ENCODE assay signal across 8 mouse cellular contexts in the genomic region with DNA sequence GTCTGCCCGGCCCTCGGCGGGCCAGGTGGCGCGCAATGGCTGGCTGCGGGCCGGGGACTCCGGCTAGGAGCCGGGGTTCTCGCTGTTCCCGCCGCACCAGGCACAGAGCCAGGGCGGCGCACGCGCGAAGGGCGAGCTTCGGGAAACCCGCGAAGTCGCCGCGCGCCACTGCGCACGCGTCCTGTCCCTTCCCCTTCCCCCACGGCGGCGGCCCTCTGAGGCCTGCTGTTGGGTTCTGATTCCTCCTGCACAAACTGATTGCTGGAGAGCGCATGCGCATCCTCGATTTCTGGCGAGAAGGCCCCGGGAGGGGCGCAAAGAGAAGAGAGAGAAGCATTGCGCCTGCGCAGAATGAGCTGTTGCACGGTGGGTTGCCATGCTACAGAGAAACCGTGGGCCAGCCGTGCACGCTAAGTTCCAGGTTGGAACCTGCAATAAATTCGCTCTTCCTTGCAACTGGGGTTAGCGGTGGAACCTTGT. TPM values are rescaled to one million over a fixed set of nuclear protein-coding genes. Genes with fewer than 3 reads are reported as not detected.
DNase-seq lines count a peak whose midpoint lies in the region; ATAC-seq and TF ChIP-seq lines count a peak whose summit lies in the region.

No protein-coding gene starts in this region.

- no peaks in the 10 kb centered on the region for H3K9me3 ChIP-seq in CH12.LX (replicated peaks; ENCODE audit: low read length)
- no peaks in the 10 kb centered on the region for H3K9me3 ChIP-seq in forebrain, embryonic 12.5 days
- no peaks in the 10 kb centered on the region for H3K9me3 ChIP-seq in heart, postnatal 0 days (replicated peaks; ENCODE audit: control insufficient read depth, low read length)
- H3K9me3 ChIP-seq in liver, embryonic 16.5 days (replicated peaks; ENCODE audit: control insufficient read depth, low read length), result no peaks in the 10 kb centered on the region
- H3K9me3 ChIP-seq in neural tube, embryonic 13.5 days, result no peaks in the 10 kb centered on the region

- peak; percentile 100 for DNase-seq in CH12.LX (ENCODE audit: extremely low read depth)
- DNase-seq in c-Kit-positive CD71-positive TER-119-positive erythroid progenitor cells, embryonic 14.5 days (ENCODE audit: low spot score), result peak; percentile 99
- DNase-seq in heart, postnatal 0 days (ENCODE audit: low spot score), result peak; percentile 99
- peak; percentile 99 for DNase-seq in kidney, postnatal 4 days
- DNase-seq in testis, postnatal 10 days (ENCODE audit: low spot score), result peak; percentile 98

- peak overlapping the region; percentile 84 for H3K27ac ChIP-seq in CH12.LX (ENCODE audit: insufficient read depth, low read depth)
- peak overlapping the region; percentile 91 for H3K27ac ChIP-seq in forebrain, embryonic 12.5 days
- H3K27ac ChIP-seq in heart, postnatal 0 days (ENCODE audit: low read depth), result peak overlapping the region; percentile 92
- peak overlapping the region; percentile 97 for H3K27ac ChIP-seq in liver, embryonic 16.5 days (ENCODE audit: low read length)
- peak overlapping the region; percentile 93 for H3K27ac ChIP-seq in neural tube, embryonic 13.5 days (replicated peaks)

- peaks cover 4 to 32% of the 10 kb centered on the region in 2 experiments for H3K4me1 ChIP-seq in CH12.LX (ENCODE audit: control insufficient read depth in 1 of 2, insufficient read depth in 2 of 2)
- H3K4me1 ChIP-seq in forebrain, embryonic 12.5 days, result peaks cover 40% of the 10 kb centered on the region
- H3K4me1 ChIP-seq in heart, postnatal 0 days (ENCODE audit: control insufficient read depth, insufficient read depth), result peaks cover 28% of the 10 kb centered on the region
- H3K4me1 ChIP-seq in liver, embryonic 16.5 days (ENCODE audit: control insufficient read depth, low read depth, low read length), result peaks cover 37% of the 10 kb centered on the region
- peaks cover 49% of the 10 kb centered on the region for H3K4me1 ChIP-seq in neural tube, embryonic 13.5 days (replicated peaks)

- WGBS in forebrain, embryonic 12.5 days, result under 1% methylated on average over 45 of the region's 45 CpGs
- WGBS in heart, postnatal 0 days, result under 1% methylated on average over 45 of the region's 45 CpGs
- WGBS in liver, embryonic 16.5 days (ENCODE audit: insufficient replicate concordance), result under 1% methylated on average over 43 of the region's 45 CpGs
- under 1% methylated on average over 45 of the region's 45 CpGs for WGBS in neural tube, embryonic 13.5 days

- TF ChIP-seq RAD21 in CH12.LX (IDR thresholded peaks at IDR 0.05; ENCODE audit: low read depth, low read length), result no peak

- no peak for TF ChIP-seq CTCF in CH12.LX (conservative IDR thresholded peaks at IDR 0.05 in 1 of 2, IDR thresholded peaks at IDR 0.05 in 1 of 2; ENCODE audit: low read depth in 2 of 2, low read length in 2 of 2)
- no peak for TF ChIP-seq CTCF in heart, postnatal 0 days (IDR thresholded peaks at IDR 0.05; ENCODE audit: low read depth)

- peak overlapping the region; percentile 77 for H3K4me2 ChIP-seq in CH12.LX (ENCODE audit: insufficient read depth, low read depth, poor library complexity, severe bottlenecking)
- peak overlapping the region; percentile 89 for H3K4me2 ChIP-seq in forebrain, embryonic 12.5 days
- H3K4me2 ChIP-seq in heart, postnatal 0 days (ENCODE audit: low read depth, low read length), result peak overlapping the region; percentile 75
- peak overlapping the region; percentile 100 for H3K4me2 ChIP-seq in liver, embryonic 16.5 days (ENCODE audit: low read depth, low read length)
- peak overlapping the region; percentile 93 for H3K4me2 ChIP-seq in neural tube, embryonic 13.5 days

- peaks cover 12 to 33% of the 10 kb centered on the region in 2 experiments for H3K36me3 ChIP-seq in CH12.LX (replicated peaks in 1 of 2; ENCODE audit: control insufficient read depth in 1 of 2, insufficient read depth in 1 of 2, low read length in 1 of 2)
- peaks cover 30% of the 10 kb centered on the region for H3K36me3 ChIP-seq in forebrain, embryonic 12.5 days (replicated peaks)
- peaks cover 4% of the 10 kb centered on the region; the same call in 1 of the 2 replicates for H3K36me3 ChIP-seq in heart, postnatal 0 days (replicated peaks; ENCODE audit: control insufficient read depth, insufficient read depth, low read length)
- H3K36me3 ChIP-seq in liver, embryonic 16.5 days (ENCODE audit: control insufficient read depth, insufficient read depth), result peaks cover 3% of the 10 kb centered on the region
- peaks cover 15% of the 10 kb centered on the region for H3K36me3 ChIP-seq in neural tube, embryonic 13.5 days

- peak overlapping the region; percentile 62 for H3K9ac ChIP-seq in CH12.LX (ENCODE audit: insufficient read depth, low read depth)
- H3K9ac ChIP-seq in forebrain, embryonic 12.5 days, result peak overlapping the region; percentile 73
- H3K9ac ChIP-seq in heart, postnatal 0 days (replicated peaks; ENCODE audit: low read depth, low read length), result peak overlapping the region; percentile 53
- peak overlapping the region; percentile 90 for H3K9ac ChIP-seq in liver, embryonic 16.5 days (ENCODE audit: low read depth, low read length)
- peak overlapping the region; percentile 81 for H3K9ac ChIP-seq in neural tube, embryonic 13.5 days

- in situ Hi-C loops in CH12.LX (cut with MboI; ENCODE audit: low pct_ligation_motif_present, low pct_unique_long_range_greater_than_20kb, low sequenced_read_pairs), result no loop called here

- TF ChIP-seq POLR2A in CH12.LX (IDR thresholded peaks at IDR 0.05; ENCODE audit: low read depth, low read length), result peak; percentile 68

- peak; percentile 93 for ATAC-seq in forebrain, embryonic 12.5 days (ENCODE audit: low FRiP score)
- ATAC-seq in heart, postnatal 0 days (ENCODE audit: insufficient read depth, low read depth), result peak; percentile 88
- ATAC-seq in liver, embryonic 16.5 days (ENCODE audit: low read depth), result peak; percentile 85
- ATAC-seq in neural tube, embryonic 13.5 days (ENCODE audit: low read depth), result peak; percentile 90

- dilution Hi-C loops in CH12.LX (cut with MboI; ENCODE audit: extremely low pct_ligation_motif_present, extremely low pct_unique_long_range_greater_than_20kb, low sequenced_read_pairs), result no loop called here

- no peaks in the 10 kb centered on the region for H3K27me3 ChIP-seq in CH12.LX (replicated peaks)
- no peaks in the 10 kb centered on the region for H3K27me3 ChIP-seq in forebrain, embryonic 12.5 days
- H3K27me3 ChIP-seq in heart, postnatal 0 days (ENCODE audit: control insufficient read depth, insufficient read depth, low read length), result no peaks in the 10 kb centered on the region
- no peaks in the 10 kb centered on the region for H3K27me3 ChIP-seq in liver, embryonic 16.5 days (ENCODE audit: control insufficient read depth, insufficient read depth, low read depth, low read length)
- no peaks in the 10 kb centered on the region for H3K27me3 ChIP-seq in neural tube, embryonic 13.5 days

- no peak for TF ChIP-seq EP300 in CH12.LX (IDR thresholded peaks at IDR 0.05; ENCODE audit: low read length)
- TF ChIP-seq EP300 in heart, postnatal 0 days (IDR thresholded peaks at IDR 0.05; ENCODE audit: low read depth), result no peak

- H3K79me2 ChIP-seq in CH12.LX (replicated peaks; ENCODE audit: control insufficient read depth, extremely low read depth, insufficient read depth, poor library complexity, severe bottlenecking), result peaks cover 22% of the 10 kb centered on the region

- peak overlapping the region; percentile 60 to 83 (median 81) for H3K4me3 ChIP-seq in CH12.LX (replicated peaks in 1 of 3; ENCODE audit: low read depth in 2 of 3, low read length in 2 of 3, poor library complexity in 1 of 3)
- H3K4me3 ChIP-seq in forebrain, embryonic 12.5 days (replicated peaks), result peak overlapping the region; percentile 69
- H3K4me3 ChIP-seq in heart, postnatal 0 days (ENCODE audit: low read depth, low read length), result peak overlapping the region; percentile 77
- peak overlapping the region; percentile 87 for H3K4me3 ChIP-seq in liver, embryonic 16.5 days (ENCODE audit: low read depth, low read length)
- peak overlapping the region; percentile 73 for H3K4me3 ChIP-seq in neural tube, embryonic 13.5 days

RNA-seq across cellular contexts. Expression of gene Yjefn3, which starts 0.6 kb away (rescaled TPM):
- 8.0 and 9.5 TPM in 2 replicates for total RNA-seq in CH12.LX (2012; rRNA removed)
- total RNA-seq in CH12.LX (2014; rRNA removed), result 3.3 and 3.6 TPM in 2 replicates
- 8.4 and 10.5 TPM in 2 replicates for polyA plus RNA-seq in CH12.LX (2012; ENCODE audit: insufficient read length, low read depth)
- 7.0 and 9.8 TPM in 2 replicates for polyA plus RNA-seq in forebrain, embryonic 12.5 days (2016; fragmentation: Nextera tagmentation; extraction: Ambion mirVana)
- total RNA-seq in heart, postnatal 0 days (2014; rRNA removed; ENCODE audit: low replicate concordance), result 1.2 and 22.3 TPM in 2 replicates
- 12.9 and 13.9 TPM in 2 replicates for polyA plus RNA-seq in heart, postnatal 0 days (2015; fragmentation: Nextera tagmentation; extraction: Ambion mirVana)
- polyA plus RNA-seq in liver, embryonic 16.5 days (2015; fragmentation: Nextera tagmentation; extraction: Ambion mirVana), result 0.63 and 0.77 TPM in 2 replicates
- polyA plus RNA-seq in neural tube, embryonic 13.5 days (2015; fragmentation: Nextera tagmentation; extraction: Ambion mirVana), result 10.0 and 12.1 TPM in 2 replicates

RNA-seq across cellular contexts. Expression of gene Ndufa13, which starts 0.7 kb away (rescaled TPM):
- 153 and 177 TPM in 2 replicates for total RNA-seq in CH12.LX (2012; rRNA removed)
- total RNA-seq in CH12.LX (2014; rRNA removed), result 60.9 and 74.7 TPM in 2 replicates
- 90.1 and 104 TPM in 2 replicates for polyA plus RNA-seq in CH12.LX (2012; ENCODE audit: insufficient read length, low read depth)
- polyA plus RNA-seq in forebrain, embryonic 12.5 days (2016; fragmentation: Nextera tagmentation; extraction: Ambion mirVana), result 165 and 168 TPM in 2 replicates
- total RNA-seq in heart, postnatal 0 days (2014; rRNA removed; ENCODE audit: low replicate concordance), result 223 and 232 TPM in 2 replicates
- 666 and 702 TPM in 2 replicates for polyA plus RNA-seq in heart, postnatal 0 days (2015; fragmentation: Nextera tagmentation; extraction: Ambion mirVana)
- 103 and 104 TPM in 2 replicates for polyA plus RNA-seq in liver, embryonic 16.5 days (2015; fragmentation: Nextera tagmentation; extraction: Ambion mirVana)
- 169 and 186 TPM in 2 replicates for polyA plus RNA-seq in neural tube, embryonic 13.5 days (2015; fragmentation: Nextera tagmentation; extraction: Ambion mirVana)

RNA-seq across cellular contexts. Expression of gene Tssk6, which starts 1.1 kb away (rescaled TPM):
- total RNA-seq in CH12.LX (2012; rRNA removed), result 1.5 and 1.8 TPM in 2 replicates
- 0.35 and 0.44 TPM in 2 replicates for total RNA-seq in CH12.LX (2014; rRNA removed)
- polyA plus RNA-seq in CH12.LX (2012; ENCODE audit: insufficient read length, low read depth), result 1.7 and 2.3 TPM in 2 replicates
- polyA plus RNA-seq in forebrain, embryonic 12.5 days (2016; fragmentation: Nextera tagmentation; extraction: Ambion mirVana), result 4.2 and 4.3 TPM in 2 replicates
- 0.11 TPM in 1 of 2 replicates, not detected in the other for total RNA-seq in heart, postnatal 0 days (2014; rRNA removed; ENCODE audit: low replicate concordance)
- 1.1 and 1.2 TPM in 2 replicates for polyA plus RNA-seq in heart, postnatal 0 days (2015; fragmentation: Nextera tagmentation; extraction: Ambion mirVana)
- 1.1 and 1.6 TPM in 2 replicates for polyA plus RNA-seq in liver, embryonic 16.5 days (2015; fragmentation: Nextera tagmentation; extraction: Ambion mirVana)
- polyA plus RNA-seq in neural tube, embryonic 13.5 days (2015; fragmentation: Nextera tagmentation; extraction: Ambion mirVana), result 3.4 TPM in 2 replicates

RNA-seq across cellular contexts. Expression of gene Cilp2, which starts 15.6 kb away (rescaled TPM):
- total RNA-seq in CH12.LX (2012; rRNA removed), result 0.08 TPM in 2 replicates
- total RNA-seq in CH12.LX (2014; rRNA removed), result 0.04 TPM in 1 of 2 replicates, not detected in the other
- polyA plus RNA-seq in CH12.LX (2012; ENCODE audit: insufficient read length, low read depth), result 0.07 TPM in 1 of 2 replicates, not detected in the other
- polyA plus RNA-seq in forebrain, embryonic 12.5 days (2016; fragmentation: Nextera tagmentation; extraction: Ambion mirVana), result 0.77 and 1.1 TPM in 2 replicates
- 0.23 and 0.43 TPM in 2 replicates for total RNA-seq in heart, postnatal 0 days (2014; rRNA removed; ENCODE audit: low replicate concordance)
- 0.36 and 0.49 TPM in 2 replicates for polyA plus RNA-seq in heart, postnatal 0 days (2015; fragmentation: Nextera tagmentation; extraction: Ambion mirVana)
- not detected in 2 replicates for polyA plus RNA-seq in liver, embryonic 16.5 days (2015; fragmentation: Nextera tagmentation; extraction: Ambion mirVana)
- 3.1 and 3.9 TPM in 2 replicates for polyA plus RNA-seq in neural tube, embryonic 13.5 days (2015; fragmentation: Nextera tagmentation; extraction: Ambion mirVana)

Comparison
In these comparisons a context has a peak if more than half of its experiments do, and no peak if none do; other contexts are left out.
1. Peak in every context shown above with its lines: DNase-seq, ATAC-seq, H3K4me3 ChIP-seq and H3K27ac ChIP-seq.